In genomic region chr13:30657779-30658178, GRCm38 (mm10) we compare ENCODE assay signal across 23 mouse cellular contexts.
"Had no signal": no experiment of that assay in that cellular context is flagged by ENCODE, and none has a peak within 500 bp of the region (broad histone marks: within the 10 kb centered on the region; RNA-seq: fewer than 3 reads in every experiment).

No protein-coding gene starts in this region.

- ATAC-seq: liver, postnatal 0 days; lung, postnatal 0 days; midbrain, embryonic 15.5 days had no signal

- H3K9me3 ChIP-seq: limb, embryonic 12.5 days; limb, embryonic 15.5 days; midbrain, embryonic 12.5 days; midbrain, embryonic 15.5 days; neural tube, embryonic 13.5 days; stomach, embryonic 15.5 days had no signal

- H3K36me3 ChIP-seq: limb, embryonic 12.5 days; limb, embryonic 15.5 days; midbrain, embryonic 12.5 days; midbrain, embryonic 15.5 days; neural tube, embryonic 13.5 days; stomach, embryonic 15.5 days had no signal

- H3K4me1 ChIP-seq: stomach, embryonic 15.5 days had no signal

- H3K27me3 ChIP-seq: limb, embryonic 12.5 days; limb, embryonic 15.5 days; midbrain, embryonic 12.5 days; midbrain, embryonic 15.5 days; neural tube, embryonic 13.5 days; stomach, embryonic 15.5 days had no signal

- DNase-seq: kidney, adult 9 months; kidney, postnatal 14 days; kidney, postnatal 4 days; layer of hippocampus, adult 9-11 months; left cerebral cortex, postnatal 4 days; liver, postnatal 0 days; retina, postnatal 1 day; right cerebral cortex, postnatal 25 days; spleen, adult 18-20 months; thymus, adult 18-20 months; thymus, postnatal 36 days had no signal

- H3K4me2 ChIP-seq: limb, embryonic 12.5 days; limb, embryonic 15.5 days; liver, embryonic 11.5 days; lung, embryonic 14.5 days; midbrain, embryonic 12.5 days; midbrain, embryonic 15.5 days; neural tube, embryonic 13.5 days; stomach, embryonic 15.5 days had no signal

- H3K27ac ChIP-seq: limb, embryonic 12.5 days; limb, embryonic 15.5 days; liver, embryonic 14.5 days; macrophage; midbrain, embryonic 12.5 days; midbrain, embryonic 15.5 days; neural tube, embryonic 13.5 days; stomach, embryonic 15.5 days had no signal

- H3K9ac ChIP-seq: limb, embryonic 12.5 days; limb, embryonic 15.5 days; liver, embryonic 14.5 days; liver, postnatal 0 days; lung, embryonic 14.5 days; midbrain, embryonic 12.5 days; midbrain, embryonic 15.5 days; neural tube, embryonic 13.5 days; stomach, embryonic 15.5 days had no signal

- H3K4me3 ChIP-seq: left cerebral cortex, adult 2 months; limb, embryonic 12.5 days; limb, embryonic 15.5 days; midbrain, embryonic 12.5 days; midbrain, embryonic 15.5 days; neural tube, embryonic 13.5 days; stomach, embryonic 15.5 days had no signal
